Mouse (Mus musculus): ENCODE results near the gene Spag9. TPM values are rescaled to one million over a fixed set of nuclear protein-coding genes. Genes with fewer than 3 reads are reported as not detected.

The Spag9 gene
- total and polyA plus RNA-seq, 3 experiments = 23.9 to 155 (median 131) TPM

DNA sequence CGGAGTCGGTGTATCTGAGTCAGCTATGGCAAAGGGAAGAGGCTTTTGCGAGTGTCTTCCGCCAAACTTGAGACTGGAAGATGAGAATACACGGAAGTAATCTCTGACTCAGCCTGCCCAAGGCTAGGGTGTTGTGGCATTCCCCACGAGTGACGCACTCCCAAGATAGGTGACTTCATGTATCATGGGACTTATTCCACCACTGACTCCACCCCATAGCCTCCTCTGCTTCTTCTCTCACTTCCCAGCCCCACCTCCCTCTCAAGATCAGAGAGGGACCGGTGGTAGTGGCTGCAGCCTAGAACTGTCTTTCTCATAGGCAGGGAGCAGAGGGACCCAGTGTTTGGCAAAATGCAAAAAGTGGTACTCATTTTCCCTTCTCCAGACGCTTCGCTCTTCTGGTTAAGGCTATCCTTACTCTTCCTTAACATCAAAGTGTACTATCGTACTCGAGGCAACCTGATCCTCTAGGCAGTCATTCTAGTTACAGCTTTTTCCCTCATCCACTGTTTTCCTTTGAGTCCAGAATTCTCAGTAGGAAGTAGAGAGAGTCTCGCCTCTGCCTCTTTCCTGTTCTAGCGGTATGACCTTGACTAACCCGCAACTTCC lies 676 bp upstream of the Spag9 start:
- Histone ChIP-seq H3K9ac (ENCODE audit: low read depth, low read length) (peak overlapping the region; percentile 74), H3K36me3 (ENCODE audit: control insufficient read depth, insufficient read depth, low read length) (peaks cover 25% of the 10 kb centered on the region), H3K79me2 (replicated peaks; ENCODE audit: control insufficient read depth, insufficient read depth, low read length) (peaks cover 6% of the 10 kb centered on the region), H3K27ac (peak overlapping the region; percentile 98), H3K27me3 (ENCODE audit: control insufficient read depth, insufficient read depth, low read length) (no peaks in the 10 kb centered on the region), H3K4me3 (peak overlapping the region; percentile 78), H3K4me1 (ENCODE audit: control insufficient read depth, insufficient read depth, low read length) (peaks cover 13% of the 10 kb centered on the region)
- no peak for TF ChIP-seq CTCF (IDR thresholded peaks at IDR 0.05)
- peak; percentile 94 for TF ChIP-seq POLR2A (IDR thresholded peaks at IDR 0.05; ENCODE audit: insufficient read depth, low read depth, low read length)
- peak; percentile 95 for TF ChIP-seq EP300 (IDR thresholded peaks at IDR 0.05; ENCODE audit: insufficient read depth, low read depth, low read length)
- WGBS = 0% methylated on average over 15 of the region's 15 CpGs
- DNase-seq = peak; percentile 83 to 92
- intact Hi-C loops (cut with DNase I) = loop anchor here (1.0 to 5.0 kb wide), 3 partner anchors 27 to 47 kb away; partner anchors contain the start of genes Gm20390, Nme1 and Nme2

DNA sequence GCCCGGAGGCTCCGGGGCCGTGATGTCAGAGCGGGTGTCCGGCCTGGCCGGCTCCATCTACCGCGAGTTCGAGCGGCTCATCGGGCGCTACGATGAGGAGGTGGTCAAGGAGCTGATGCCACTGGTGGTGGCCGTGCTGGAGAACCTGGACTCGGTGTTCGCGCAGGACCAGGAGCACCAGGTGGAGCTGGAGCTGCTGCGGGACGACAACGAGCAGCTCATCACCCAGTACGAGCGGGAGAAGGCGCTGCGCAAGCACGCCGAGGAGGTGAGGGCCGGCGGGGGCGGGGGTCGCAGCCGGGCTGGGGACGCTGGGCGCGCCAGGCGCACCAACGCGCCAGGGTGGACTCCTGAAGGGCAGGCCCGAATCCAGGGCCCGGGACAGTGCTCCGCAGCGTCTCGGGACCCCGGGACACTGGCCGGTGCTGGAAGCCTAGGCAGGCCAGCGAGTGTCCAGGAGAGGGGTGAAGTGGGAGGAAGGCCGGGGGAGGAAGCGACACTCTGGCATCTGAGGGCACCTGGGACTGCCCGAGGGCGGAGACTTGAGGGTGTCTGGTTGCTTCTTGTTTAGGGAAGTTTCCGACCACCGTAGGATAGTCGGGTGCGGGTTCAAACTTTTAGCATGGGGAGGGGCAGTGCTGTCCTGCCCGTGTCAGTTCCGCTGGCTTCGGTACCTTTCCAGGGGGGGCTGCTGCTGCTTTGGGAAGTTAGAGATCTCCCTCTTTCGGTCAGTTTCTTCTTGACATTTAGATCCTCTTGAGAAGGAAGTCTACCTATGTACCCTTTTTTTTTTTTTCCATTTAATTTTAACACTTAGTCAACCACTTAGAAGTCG lies 632 bp downstream of the Spag9 start:
- peak; percentile 67 to 73 for DNase-seq
- Histone ChIP-seq H3K4me3 (peak overlapping the region; percentile 92), H3K4me1 (ENCODE audit: control insufficient read depth, insufficient read depth, low read length) (peaks cover 13% of the 10 kb centered on the region), H3K27me3 (ENCODE audit: control insufficient read depth, insufficient read depth, low read length) (no peaks in the 10 kb centered on the region), H3K79me2 (replicated peaks; ENCODE audit: control insufficient read depth, insufficient read depth, low read length) (peaks cover 7% of the 10 kb centered on the region), H3K9ac (ENCODE audit: low read depth, low read length) (peak overlapping the region; percentile 99), H3K27ac (peak overlapping the region; percentile 98), H3K36me3 (ENCODE audit: control insufficient read depth, insufficient read depth, low read length) (peaks cover 26% of the 10 kb centered on the region)
- TF ChIP-seq CTCF (IDR thresholded peaks at IDR 0.05) (peak; percentile 60), POLR2A (IDR thresholded peaks at IDR 0.05; ENCODE audit: insufficient read depth, low read depth, low read length) (no peak), EP300 (IDR thresholded peaks at IDR 0.05; ENCODE audit: insufficient read depth, low read depth, low read length) (0 out of 2 replicates have a peak, but pooled peaks have one; percentile 41)
- under 1% methylated on average over 58 of the region's 58 CpGs for WGBS
- intact Hi-C loops (cut with DNase I) = loop anchor here (2.0 to 5.0 kb wide), 3 partner anchors 39 to 76 kb away; partner anchors contain the start of gene Nme2

DNA sequence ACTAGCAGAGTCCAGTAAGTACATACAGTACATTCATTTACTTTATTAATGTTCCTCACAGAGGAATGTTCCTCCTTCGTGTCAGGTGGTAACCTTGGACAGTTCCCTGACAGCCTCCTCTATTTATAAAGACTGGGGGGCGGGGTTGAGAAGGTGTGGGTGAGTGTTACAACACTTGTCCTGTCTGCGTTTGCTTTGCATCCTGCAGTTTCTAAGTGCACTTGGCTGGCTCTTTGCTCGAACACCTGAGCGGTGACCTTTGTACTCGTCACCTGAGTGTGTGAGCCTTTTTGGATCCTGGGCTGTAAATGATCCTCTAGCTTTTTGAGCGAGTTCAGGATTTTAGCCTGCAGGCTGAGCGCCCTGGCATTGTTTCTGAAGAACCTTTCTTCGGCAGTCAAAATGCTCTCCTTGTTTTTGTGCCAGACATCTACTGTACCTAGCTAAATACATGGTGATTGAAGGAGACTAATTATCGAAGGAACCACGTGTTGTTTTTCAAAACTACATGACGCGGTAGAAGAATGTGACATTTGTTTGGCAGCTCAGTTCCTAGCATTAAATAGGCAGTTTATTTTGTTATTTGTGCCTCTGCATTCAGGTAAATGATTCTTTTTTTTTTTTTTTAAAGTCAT lies 1.4 kb downstream of the Spag9 start:
- Histone ChIP-seq H3K9ac (ENCODE audit: low read depth, low read length) (peak overlapping the region; percentile 50), H3K79me2 (replicated peaks; ENCODE audit: control insufficient read depth, insufficient read depth, low read length) (peaks cover 9% of the 10 kb centered on the region), H3K4me3 (peak overlapping the region; percentile 92), H3K36me3 (ENCODE audit: control insufficient read depth, insufficient read depth, low read length) (peaks cover 26% of the 10 kb centered on the region), H3K4me1 (ENCODE audit: control insufficient read depth, insufficient read depth, low read length) (peaks cover 13% of the 10 kb centered on the region), H3K27ac (peak overlapping the region; percentile 98), H3K27me3 (ENCODE audit: control insufficient read depth, insufficient read depth, low read length) (no peaks in the 10 kb centered on the region)
- WGBS = 7% methylated on average over 13 of the region's 13 CpGs
- DNase-seq = peak; percentile 40 to 54
- TF ChIP-seq POLR2A (IDR thresholded peaks at IDR 0.05; ENCODE audit: insufficient read depth, low read depth, low read length) = no peak
- no peak for TF ChIP-seq EP300 (IDR thresholded peaks at IDR 0.05; ENCODE audit: insufficient read depth, low read depth, low read length)
- no peak for TF ChIP-seq CTCF (IDR thresholded peaks at IDR 0.05)
- intact Hi-C loops (cut with DNase I) = loop anchor here (2.0 to 5.0 kb wide), 3 partner anchors 40 to 76 kb away; partner anchors contain the start of gene Nme2

DNA sequence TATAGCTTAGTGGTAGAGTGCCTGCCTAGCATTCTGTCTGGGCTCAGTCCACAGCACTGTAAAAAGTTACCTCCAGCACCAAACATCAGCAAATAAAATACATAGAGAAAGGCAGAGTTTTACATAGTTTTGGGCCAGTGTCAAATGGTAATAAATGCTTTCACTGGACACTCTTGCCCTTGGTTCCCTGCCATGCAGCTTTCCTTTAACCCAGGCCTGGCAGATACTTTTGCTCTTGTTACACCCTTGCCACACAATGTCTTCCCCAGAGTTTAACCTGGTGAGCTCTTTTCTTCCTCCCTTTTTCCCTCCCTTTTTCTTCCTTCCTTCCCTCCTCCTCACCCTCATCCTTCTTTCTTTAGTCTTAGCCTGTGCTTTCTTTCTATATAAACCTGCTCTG lies 3.4 kb downstream of the Spag9 start:
- Histone ChIP-seq H3K4me3 (no peak overlapping the region), H3K27ac (no peak overlapping the region), H3K9ac (ENCODE audit: low read depth, low read length) (no peak overlapping the region), H3K4me1 (ENCODE audit: control insufficient read depth, insufficient read depth, low read length) (peaks cover 13% of the 10 kb centered on the region), H3K79me2 (replicated peaks; ENCODE audit: control insufficient read depth, insufficient read depth, low read length) (peaks cover 13% of the 10 kb centered on the region), H3K27me3 (ENCODE audit: control insufficient read depth, insufficient read depth, low read length) (no peaks in the 10 kb centered on the region), H3K36me3 (ENCODE audit: control insufficient read depth, insufficient read depth, low read length) (peaks cover 25% of the 10 kb centered on the region)
- intact Hi-C loops (cut with DNase I) = loop anchor here (5.0 kb wide), 2 partner anchors 42 to 43 kb away; partner anchors contain the start of gene Nme2
- DNase-seq = no peak
- TF ChIP-seq CTCF (IDR thresholded peaks at IDR 0.05) = no peak
- TF ChIP-seq EP300 (IDR thresholded peaks at IDR 0.05; ENCODE audit: insufficient read depth, low read depth, low read length) = no peak
- TF ChIP-seq POLR2A (IDR thresholded peaks at IDR 0.05; ENCODE audit: insufficient read depth, low read depth, low read length) = no peak

DNA sequence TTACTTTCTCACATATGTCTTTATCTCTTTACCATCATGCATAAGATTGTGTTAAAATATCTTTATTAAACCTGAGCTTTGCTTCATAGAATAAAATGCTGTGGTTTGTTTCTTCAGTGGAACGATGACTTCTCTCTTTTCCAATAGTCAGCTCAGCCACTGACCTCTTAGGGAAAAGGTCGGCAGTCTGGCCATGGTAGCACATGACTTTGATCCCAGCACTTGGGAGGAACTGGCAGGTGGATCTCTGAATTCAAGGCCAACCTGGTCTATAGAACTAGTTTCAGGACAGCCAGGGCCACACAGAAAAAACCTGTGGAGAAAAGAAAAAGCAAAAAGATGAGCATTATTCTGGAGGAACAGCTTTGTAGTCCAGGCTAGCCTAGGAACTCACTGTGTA lies 7.5 kb downstream of the Spag9 start:
- Histone ChIP-seq H3K79me2 (replicated peaks; ENCODE audit: control insufficient read depth, insufficient read depth, low read length) (peaks cover 16% of the 10 kb centered on the region), H3K27me3 (ENCODE audit: control insufficient read depth, insufficient read depth, low read length) (no peaks in the 10 kb centered on the region), H3K4me1 (ENCODE audit: control insufficient read depth, insufficient read depth, low read length) (peaks cover 8% of the 10 kb centered on the region), H3K27ac (no peak overlapping the region), H3K9ac (ENCODE audit: low read depth, low read length) (no peak overlapping the region), H3K36me3 (ENCODE audit: control insufficient read depth, insufficient read depth, low read length) (peaks cover 29% of the 10 kb centered on the region), H3K4me3 (no peak overlapping the region)
- intact Hi-C loops (cut with DNase I) = no loop called here
- TF ChIP-seq POLR2A (IDR thresholded peaks at IDR 0.05; ENCODE audit: insufficient read depth, low read depth, low read length) (no peak), EP300 (IDR thresholded peaks at IDR 0.05; ENCODE audit: insufficient read depth, low read depth, low read length) (no peak), CTCF (IDR thresholded peaks at IDR 0.05) (no peak)
- no peak for DNase-seq
- 75% methylated on average over 2 of the region's 2 CpGs for WGBS

All from heart, adult 2 months (tissue).